Mouse (Mus musculus) kidney, embryonic 15.5 days (tissue): Measurements from ENCODE around the gene Hmgxb4. TPM values are rescaled to one million over a fixed set of nuclear protein-coding genes. Genes with fewer than 3 reads are reported as not detected.
A peak's percentile ranks its signal among the peaks of the same experiment; 100 is the strongest.

ENCODE experiments used
- ATAC-seq: fragments of 200-750 bp; cut with Nextera tagmentation; replicated peaks from 2 replicates; pipeline ENCODE4 v1.8.0; 2017; ENCODE audit warnings: moderate TSS enrichment; ENCODE audit not compliant: low FRiP score
- H3K27ac ChIP-seq: fragments of 300-500 bp; sonication (generic); 2 replicates; pipeline ENCODE4 v1.5.1; 2015; ENCODE audit warnings: mild to moderate bottlenecking, inconsistent platforms
- H3K27me3 ChIP-seq: fragments of 300-500 bp; sonication (generic); 2 replicates; pipeline ENCODE4 v1.6.1; 2015; ENCODE audit warnings: inconsistent platforms
- H3K36me3 ChIP-seq: fragments of 300-500 bp; sonication (generic); 2 replicates; pipeline ENCODE4 v1.6.1; 2015; ENCODE audit warnings: inconsistent platforms
- H3K4me1 ChIP-seq: fragments of 300-500 bp; sonication (generic); 2 replicates; pipeline ENCODE4 v1.6.1; 2015; ENCODE audit warnings: inconsistent platforms
- H3K4me2 ChIP-seq: fragments of 300-500 bp; sonication (generic); 2 replicates; pipeline ENCODE4 v1.6.1; 2015; ENCODE audit warnings: moderate library complexity, mild to moderate bottlenecking, inconsistent platforms
- H3K4me3 ChIP-seq: fragments of 300-500 bp; sonication (generic); replicated peaks from 2 replicates; pipeline ENCODE4 v1.5.1; 2015; ENCODE audit warnings: mild to moderate bottlenecking, inconsistent platforms
- H3K9ac ChIP-seq: fragments of 300-500 bp; sonication (generic); 2 replicates; pipeline ENCODE4 v1.6.1; 2015; ENCODE audit warnings: mild to moderate bottlenecking, inconsistent platforms
- H3K9me3 ChIP-seq: fragments of 300-500 bp; sonication (generic); replicated peaks from 2 replicates; pipeline ENCODE4 v1.6.1; 2016; ENCODE audit warnings: inconsistent platforms
- WGBS: fragments of 180-500 bp; shearing (Covaris S2); methylation state at CpG from one replicate; pipeline ENCODE4 v1.1.7; 2015; ENCODE audit warnings: mixed read lengths; 5-methylcytosine and 5-hydroxymethylcytosine counted together
- polyA plus RNA-seq: library from polyadenylated mRNA; unstranded; fragments of >200 nt; fragmentation: Nextera tagmentation; extraction: Ambion mirVana; gene quantifications from 2 replicates; pipeline ENCODE4 v1.2.1, GENCODE M21; 2015

The Hmgxb4 gene
- polyA plus RNA-seq, 1 experiment from 2014 or later: 46.4 TPM

GRCm38 (mm10) chr8:75025809-75026208 lies 32.7 kb downstream of the Hmgxb4 start:
- Histone ChIP-seq H3K9ac (no peak overlapping the region), H3K4me3 (no peak overlapping the region), H3K27me3 (no peaks in the 10 kb centered on the region), H3K4me1 (no peaks in the 10 kb centered on the region), H3K27ac (no peak overlapping the region), H3K9me3 (no peaks in the 10 kb centered on the region), H3K36me3 (peaks cover 93% of the 10 kb centered on the region), H3K4me2 (no peak overlapping the region)
- no peak for ATAC-seq
- WGBS: 97% methylated on average over 4 of the region's 4 CpGs

DNA sequence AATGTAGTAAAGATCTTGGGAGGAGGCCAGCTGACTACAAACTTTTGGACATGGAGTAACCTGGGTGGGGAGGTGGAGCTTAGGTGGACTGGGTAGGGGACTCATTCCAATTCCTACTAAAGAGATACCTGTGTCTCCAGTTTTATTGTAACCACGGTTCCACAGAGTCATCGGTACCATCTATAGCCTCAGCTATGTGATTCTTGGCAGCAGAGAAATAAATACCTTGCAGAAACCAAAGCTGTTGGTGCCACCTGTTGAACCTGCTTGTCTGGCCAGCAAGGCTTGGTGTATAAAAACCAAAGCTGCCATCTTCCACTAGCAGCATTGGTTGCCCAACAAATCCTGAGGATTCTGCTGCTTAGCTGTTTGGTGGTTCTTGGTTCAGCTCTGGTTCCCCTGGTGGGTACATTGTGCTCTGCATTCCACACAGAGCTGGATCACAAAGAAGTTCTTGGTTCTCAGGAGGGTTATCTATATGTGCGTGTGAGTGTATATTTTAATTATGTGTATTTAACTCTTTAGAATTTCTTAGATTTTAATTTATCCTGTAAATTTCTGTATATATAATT lies 37.4 kb downstream of the Hmgxb4 start:
- no peak for ATAC-seq
- H3K4me1 ChIP-seq: peaks cover 13% of the 10 kb centered on the region; the same call in 1 of the 2 replicates
- H3K9me3 ChIP-seq: no peaks in the 10 kb centered on the region
- WGBS: 91% methylated on average over 3 of the region's 3 CpGs
- no peak overlapping the region for H3K27ac ChIP-seq
- H3K27me3 ChIP-seq: no peaks in the 10 kb centered on the region
- H3K36me3 ChIP-seq: peaks cover 58% of the 10 kb centered on the region
- H3K4me3 ChIP-seq: no peak overlapping the region
- no peak overlapping the region for H3K9ac ChIP-seq
- no peak overlapping the region for H3K4me2 ChIP-seq

DNA sequence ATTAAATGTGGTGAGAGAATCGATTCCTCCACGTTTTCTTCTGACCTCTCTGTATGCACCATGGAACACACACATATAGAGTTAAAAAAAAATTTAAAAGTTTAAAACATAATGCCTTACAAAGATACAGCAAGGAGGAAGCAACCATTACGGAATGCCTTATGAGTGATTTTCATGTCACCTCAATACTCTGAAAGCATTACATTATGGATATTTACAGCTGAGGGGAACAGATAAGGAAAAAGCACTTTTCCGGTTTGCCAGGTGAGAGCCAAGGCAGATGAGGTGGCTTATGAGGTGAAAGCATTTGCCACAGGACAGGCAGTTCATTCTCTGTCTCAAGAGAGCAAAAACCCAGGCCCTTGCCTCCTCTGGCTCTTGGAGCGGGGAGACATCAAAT lies 39.8 kb downstream of the Hmgxb4 start:
- Histone ChIP-seq H3K4me1 (peaks cover 13% of the 10 kb centered on the region; the same call in 1 of the 2 replicates), H3K4me2 (peak overlapping the region; percentile 91), H3K27me3 (no peaks in the 10 kb centered on the region), H3K27ac (peak overlapping the region; percentile 78), H3K9ac (no peak overlapping the region), H3K4me3 (peak overlapping the region; percentile 78), H3K9me3 (no peaks in the 10 kb centered on the region), H3K36me3 (peaks cover 39% of the 10 kb centered on the region)
- no peak for ATAC-seq
- WGBS: 72% methylated on average over 5 of the region's 5 CpGs

GRCm38 (mm10) chr8:75033511-75034243 lies 40.5 kb downstream of the Hmgxb4 start, which contains the start of gene Tom1:
Tom1 (plus strand) TSS chr8:75033705.
- Histone ChIP-seq H3K4me1 (peaks cover 19% of the 10 kb centered on the region), H3K4me2 (peak within 1 kb of the TSS; percentile 91), H3K4me3 (peak within 1 kb of the TSS; percentile 78), H3K27ac (peak within 1 kb of the TSS; percentile 92), H3K9me3 (no peaks in the 10 kb centered on the region), H3K36me3 (peaks cover 32% of the 10 kb centered on the region), H3K9ac (peak within 1 kb of the TSS; percentile 57), H3K27me3 (no peaks in the 10 kb centered on the region)
- peak; percentile 98 for ATAC-seq
- under 1% methylated on average over 62 of the region's 62 CpGs for WGBS

- no peaks in the 10 kb centered on the region for H3K27me3 ChIP-seq
- WGBS: 2% methylated on average over 17 of the region's 17 CpGs
- peaks cover 26% of the 10 kb centered on the region for H3K36me3 ChIP-seq
- peak overlapping the region; percentile 91 for H3K4me2 ChIP-seq
- peak overlapping the region; percentile 57 for H3K9ac ChIP-seq
- H3K27ac ChIP-seq: peak overlapping the region; percentile 92
- H3K4me1 ChIP-seq: peaks cover 23% of the 10 kb centered on the region
- no peaks in the 10 kb centered on the region for H3K9me3 ChIP-seq
- peak overlapping the region; percentile 78 for H3K4me3 ChIP-seq
- no peak; the same call in 1 of the 2 replicates for ATAC-seq
Measured at GRCm38 (mm10) chr8:75034285-75034684, 41.1 kb downstream of the Hmgxb4 start.

DNA sequence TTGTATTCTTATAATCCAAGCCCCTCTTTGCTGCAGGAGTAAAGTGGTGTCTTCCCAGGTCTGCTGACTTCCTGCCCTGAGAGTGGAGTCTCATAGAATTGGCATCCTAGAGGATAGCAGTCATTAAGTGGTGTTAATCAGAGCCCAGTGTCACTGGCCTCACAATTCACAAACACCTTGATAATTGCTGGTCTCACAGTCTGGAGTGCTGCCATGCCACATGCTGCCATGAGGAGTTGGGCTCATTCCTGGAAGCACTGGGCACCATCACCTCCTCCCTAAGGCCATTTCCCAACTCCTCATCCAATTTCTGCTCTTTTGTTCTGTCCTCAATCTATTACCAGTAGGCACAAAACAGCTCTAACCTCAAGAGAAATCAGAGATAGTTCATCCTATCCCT lies 42.5 kb downstream of the Hmgxb4 start:
- ATAC-seq: no peak
- H3K4me2 ChIP-seq: no peak overlapping the region
- H3K27ac ChIP-seq: no peak overlapping the region
- peaks cover 23% of the 10 kb centered on the region for H3K4me1 ChIP-seq
- H3K36me3 ChIP-seq: peaks cover 13% of the 10 kb centered on the region
- no peak overlapping the region for H3K9ac ChIP-seq
- H3K9me3 ChIP-seq: no peaks in the 10 kb centered on the region
- H3K4me3 ChIP-seq: no peak overlapping the region
- H3K27me3 ChIP-seq: no peaks in the 10 kb centered on the region

GRCm38 (mm10) chr8:75038497-75038896 lies 45.3 kb downstream of the Hmgxb4 start:
- Histone ChIP-seq H3K36me3 (no peaks in the 10 kb centered on the region), H3K4me1 (peaks cover 17% of the 10 kb centered on the region), H3K9me3 (no peaks in the 10 kb centered on the region), H3K4me3 (no peak overlapping the region), H3K4me2 (no peak overlapping the region), H3K9ac (no peak overlapping the region), H3K27me3 (no peaks in the 10 kb centered on the region), H3K27ac (peak overlapping the region; percentile 49)
- ATAC-seq: no peak

DNA sequence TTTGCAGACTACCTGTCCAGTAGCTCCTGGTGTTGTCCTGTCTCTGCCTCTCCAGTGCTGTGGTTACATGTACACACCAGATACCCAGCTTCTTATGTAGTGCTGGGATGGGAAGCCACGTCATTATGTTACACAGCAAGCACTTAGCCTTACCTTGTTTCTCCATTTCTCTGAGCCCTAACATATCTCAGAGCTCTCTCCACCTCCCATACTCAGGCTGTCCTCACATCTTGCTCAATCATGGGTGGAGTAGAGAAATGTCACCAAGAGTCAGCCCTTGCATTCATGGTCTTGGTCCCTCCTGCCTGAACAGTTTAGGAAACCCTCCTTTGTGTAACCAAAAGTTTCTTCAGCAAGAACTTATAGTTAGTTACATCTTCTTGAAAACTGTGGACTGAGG lies 46.6 kb downstream of the Hmgxb4 start:
- Histone ChIP-seq H3K4me1 (peaks cover 12% of the 10 kb centered on the region), H3K36me3 (no peaks in the 10 kb centered on the region), H3K9me3 (no peaks in the 10 kb centered on the region), H3K4me2 (no peak overlapping the region), H3K27me3 (no peaks in the 10 kb centered on the region), H3K4me3 (no peak overlapping the region), H3K27ac (no peak overlapping the region), H3K9ac (no peak overlapping the region)
- ATAC-seq: no peak
- 92% methylated on average over 1 of the region's 1 CpGs for WGBS

DNA sequence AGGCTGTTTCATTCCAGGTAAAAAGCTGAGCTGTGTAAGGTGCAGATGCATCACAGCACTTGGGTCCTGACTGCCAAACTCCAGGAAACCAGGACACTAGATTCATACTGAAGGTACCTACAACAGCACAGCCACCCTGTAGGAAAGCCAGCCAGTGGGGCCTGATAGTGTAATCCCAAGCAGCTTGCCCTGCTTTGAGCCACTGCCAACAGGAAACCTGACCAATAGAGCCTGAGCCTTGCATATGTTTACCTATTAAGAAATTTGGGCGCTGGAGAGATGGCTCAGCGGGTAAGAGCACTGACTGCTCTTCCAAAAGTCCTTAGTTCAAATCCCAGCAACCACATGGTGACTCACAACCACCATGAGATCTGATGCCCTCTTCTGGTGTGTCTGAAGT lies 49.0 kb downstream of the Hmgxb4 start:
- no peak for ATAC-seq
- Histone ChIP-seq H3K4me1 (peaks cover 10% of the 10 kb centered on the region), H3K27ac (no peak overlapping the region), H3K9me3 (no peaks in the 10 kb centered on the region), H3K9ac (no peak overlapping the region), H3K4me2 (no peak overlapping the region), H3K36me3 (no peaks in the 10 kb centered on the region), H3K4me3 (no peak overlapping the region), H3K27me3 (no peaks in the 10 kb centered on the region)
- WGBS: 82% methylated on average over 2 of the region's 2 CpGs

- Histone ChIP-seq H3K9ac (no peak overlapping the region), H3K36me3 (no peaks in the 10 kb centered on the region), H3K27ac (no peak overlapping the region), H3K4me2 (no peak overlapping the region), H3K9me3 (no peaks in the 10 kb centered on the region), H3K27me3 (no peaks in the 10 kb centered on the region), H3K4me3 (no peak overlapping the region), H3K4me1 (peaks cover 10% of the 10 kb centered on the region)
- ATAC-seq: no peak
- WGBS: 81% methylated on average over 1 of the region's 1 CpGs
Measured at GRCm38 (mm10) chr8:75042974-75043373, 49.8 kb downstream of the Hmgxb4 start.

- H3K4me2 ChIP-seq: no peak overlapping the region
- 80% methylated on average over 1 of the region's 1 CpGs for WGBS
- H3K4me1 ChIP-seq: no peaks in the 10 kb centered on the region
- no peak overlapping the region for H3K27ac ChIP-seq
- H3K9me3 ChIP-seq: no peaks in the 10 kb centered on the region
- no peak overlapping the region for H3K4me3 ChIP-seq
- H3K9ac ChIP-seq: no peak overlapping the region
- H3K36me3 ChIP-seq: no peaks in the 10 kb centered on the region
- no peaks in the 10 kb centered on the region for H3K27me3 ChIP-seq
- no peak for ATAC-seq
Measured at GRCm38 (mm10) chr8:75046303-75046702, 53.1 kb downstream of the Hmgxb4 start.

- Histone ChIP-seq H3K4me1 (no peaks in the 10 kb centered on the region), H3K4me2 (no peak overlapping the region), H3K9ac (no peak overlapping the region), H3K4me3 (no peak overlapping the region), H3K27ac (no peak overlapping the region), H3K27me3 (no peaks in the 10 kb centered on the region), H3K36me3 (no peaks in the 10 kb centered on the region), H3K9me3 (no peaks in the 10 kb centered on the region)
- no peak for ATAC-seq
- WGBS: 83% methylated on average over 3 of the region's 3 CpGs
Measured at GRCm38 (mm10) chr8:75047784-75048183, 54.6 kb downstream of the Hmgxb4 start.
